Mouse (Mus musculus): ENCODE results near the gene Edaradd. TPM values are rescaled to one million over a fixed set of nuclear protein-coding genes. Genes with fewer than 3 reads are reported as not detected.

The Edaradd gene
- total RNA-seq (2015; ENCODE audit: low replicate concordance) (not detected in 2 replicates), total RNA-seq (2017; ENCODE audit: low replicate concordance) (not detected in 2 replicates)

- ATAC-seq (replicated peaks; ENCODE audit: low FRiP score, poor library complexity, severe bottlenecking) = no peak
These were observed at the start of gene Edaradd for GRCm38 (mm10) chr13:12519955-12520584. TSS of gene Edaradd (minus strand) at chr13:12520438.

DNA sequence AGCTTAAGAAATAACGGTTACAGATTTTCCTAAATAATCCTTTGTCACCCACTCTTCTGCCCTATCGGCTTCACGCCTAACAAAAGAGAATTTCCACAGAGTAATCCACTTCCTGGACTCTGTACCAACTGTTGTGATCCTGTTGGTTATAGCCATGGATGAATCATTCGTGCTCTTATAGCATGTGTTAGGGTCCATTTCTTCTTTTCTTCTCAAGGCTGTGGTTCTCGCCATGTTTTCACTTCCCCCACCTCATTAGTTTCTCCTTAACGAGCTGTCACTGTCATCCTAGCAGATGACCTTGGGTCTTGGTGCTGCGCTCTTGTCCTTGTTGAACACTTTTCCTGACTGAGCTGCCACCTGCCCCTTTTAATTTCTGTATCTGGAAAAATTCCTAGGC, 49.5 kb upstream of the Edaradd start:
- no peak for ATAC-seq (replicated peaks; ENCODE audit: low FRiP score, poor library complexity, severe bottlenecking)

- ATAC-seq (replicated peaks; ENCODE audit: low FRiP score, poor library complexity, severe bottlenecking) = no peak
These were observed 48.6 kb upstream of the Edaradd start for GRCm38 (mm10) chr13:12568597-12569469.

- no peak for ATAC-seq (replicated peaks; ENCODE audit: low FRiP score, poor library complexity, severe bottlenecking)
These were observed 47.7 kb upstream of the Edaradd start for GRCm38 (mm10) chr13:12567936-12568335.

- peak; percentile 95 for ATAC-seq (replicated peaks; ENCODE audit: low FRiP score, poor library complexity, severe bottlenecking)
These were observed 45.6 kb upstream of the Edaradd start, which contains the start of gene Ero1lb for GRCm38 (mm10) chr13:12565621-12566390. TSS of gene Ero1lb (plus strand) at chr13:12565874.

DNA sequence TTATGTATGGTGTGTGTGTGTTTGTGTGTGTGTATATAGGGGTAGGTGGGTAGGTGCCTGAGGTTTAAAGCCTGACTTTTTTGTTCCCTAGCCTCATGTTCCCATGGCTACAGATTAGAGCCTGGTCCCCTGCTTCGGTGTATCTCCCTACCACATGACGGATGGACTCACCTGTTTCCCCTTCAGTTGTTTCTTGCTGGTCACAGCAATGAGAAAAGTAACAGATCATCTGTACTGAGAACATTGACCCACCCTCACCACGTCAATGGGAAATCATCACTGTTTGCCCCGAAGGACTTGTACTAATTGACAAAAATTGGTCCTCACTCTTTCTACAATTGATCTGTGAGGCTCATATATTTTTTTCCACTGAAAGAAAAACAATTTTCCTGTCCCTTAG, 42.0 kb upstream of the Edaradd start:
- no peak for ATAC-seq (replicated peaks; ENCODE audit: low FRiP score, poor library complexity, severe bottlenecking)

- no peak for ATAC-seq (replicated peaks; ENCODE audit: low FRiP score, poor library complexity, severe bottlenecking)
These were observed 41.5 kb upstream of the Edaradd start for GRCm38 (mm10) chr13:12561729-12562128.

- no peak for ATAC-seq (replicated peaks; ENCODE audit: low FRiP score, poor library complexity, severe bottlenecking)
These were observed 39.4 kb upstream of the Edaradd start for GRCm38 (mm10) chr13:12559462-12560120.

DNA sequence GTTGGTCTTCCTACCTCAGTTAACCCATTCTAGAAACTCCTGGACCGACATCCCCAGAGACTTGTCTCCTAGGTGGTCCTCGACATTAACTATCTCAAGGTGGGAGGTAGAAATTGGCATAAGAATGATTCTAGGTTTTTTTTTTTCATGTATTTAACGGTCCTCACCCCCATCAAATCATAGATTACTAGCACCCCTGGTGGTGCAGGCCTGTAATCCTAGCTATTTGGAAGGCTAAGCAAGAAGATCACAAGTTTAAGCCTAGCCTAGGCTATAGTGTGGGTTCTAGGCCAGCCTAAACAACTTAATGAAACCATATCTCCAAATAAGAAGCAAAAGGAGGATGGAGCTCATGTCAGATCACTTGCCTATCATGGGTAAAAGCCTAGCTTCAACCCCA, 38.8 kb upstream of the Edaradd start:
- ATAC-seq (replicated peaks; ENCODE audit: low FRiP score, poor library complexity, severe bottlenecking) = no peak

DNA sequence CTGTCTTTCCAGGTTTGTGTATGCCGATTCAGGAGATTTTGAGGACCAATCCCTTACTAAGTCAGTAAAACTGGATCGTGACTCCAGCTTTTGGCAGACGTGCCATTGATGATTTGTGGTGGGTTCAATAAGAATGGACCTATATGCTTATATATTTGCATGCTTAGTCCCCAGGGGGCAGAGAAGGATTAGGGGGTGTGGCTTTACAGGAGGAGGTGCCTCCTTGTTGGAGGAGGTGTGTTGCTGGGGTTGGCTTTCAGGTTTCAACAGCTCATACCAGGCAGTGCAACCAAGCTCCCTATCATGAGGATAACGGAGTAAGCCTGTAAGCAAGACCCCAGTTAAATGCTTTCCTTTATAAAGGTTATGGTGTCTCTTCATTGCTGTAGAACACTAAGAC, 34.0 kb upstream of the Edaradd start:
- ATAC-seq (replicated peaks; ENCODE audit: low FRiP score, poor library complexity, severe bottlenecking) = no peak

GRCm38 (mm10) chr13:12543880-12544568, 23.8 kb upstream of the Edaradd start:
- ATAC-seq (replicated peaks; ENCODE audit: low FRiP score, poor library complexity, severe bottlenecking) = no peak

GRCm38 (mm10) chr13:12543246-12543645, 23.0 kb upstream of the Edaradd start:
- no peak for ATAC-seq (replicated peaks; ENCODE audit: low FRiP score, poor library complexity, severe bottlenecking)

- ATAC-seq (replicated peaks; ENCODE audit: low FRiP score, poor library complexity, severe bottlenecking) = no peak
These were observed 22.1 kb upstream of the Edaradd start for GRCm38 (mm10) chr13:12542006-12542981.

- ATAC-seq (replicated peaks; ENCODE audit: low FRiP score, poor library complexity, severe bottlenecking) = no peak
These were observed 19.9 kb upstream of the Edaradd start for GRCm38 (mm10) chr13:12540119-12540518.

DNA sequence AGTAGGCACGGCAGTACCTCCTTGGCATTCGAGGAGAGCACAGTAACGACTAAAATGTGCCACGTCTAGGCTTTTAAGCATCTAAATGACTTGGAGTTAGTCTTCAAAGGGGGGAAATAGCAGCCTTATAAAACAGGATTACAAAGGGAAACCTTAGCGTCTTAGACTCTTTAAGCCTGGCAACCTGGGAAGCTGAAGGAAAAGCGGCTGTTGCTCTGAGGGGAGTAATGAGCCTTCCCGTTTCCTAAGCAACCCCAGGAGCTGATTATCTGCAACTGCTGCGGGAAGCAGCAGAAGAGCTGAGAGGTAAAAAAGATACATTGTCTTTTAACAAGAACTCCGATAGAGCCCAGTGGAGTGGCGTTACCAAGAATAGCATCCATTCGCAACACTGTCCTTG, 19.5 kb upstream of the Edaradd start:
- ATAC-seq (replicated peaks; ENCODE audit: low FRiP score, poor library complexity, severe bottlenecking) = no peak

DNA sequence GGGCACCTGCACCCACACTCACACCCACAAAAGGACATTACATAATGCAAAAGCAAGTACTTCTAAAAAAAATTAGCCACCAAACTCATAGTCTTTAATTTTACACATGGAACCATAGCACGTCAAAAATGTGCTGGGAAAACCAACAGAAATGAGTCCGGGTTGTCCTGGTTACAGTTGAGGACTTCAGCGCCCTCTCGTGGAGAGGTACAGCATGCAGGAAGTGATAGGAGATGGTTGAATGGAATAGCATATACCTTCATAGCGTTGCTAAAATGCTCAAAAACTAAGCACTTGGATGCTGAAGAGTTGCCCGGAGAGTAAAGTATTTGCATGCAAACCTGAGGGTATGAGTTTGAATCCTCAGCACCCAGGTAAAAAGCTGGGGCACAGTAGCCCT, 17.7 kb upstream of the Edaradd start:
- no peak for ATAC-seq (replicated peaks; ENCODE audit: low FRiP score, poor library complexity, severe bottlenecking)

DNA sequence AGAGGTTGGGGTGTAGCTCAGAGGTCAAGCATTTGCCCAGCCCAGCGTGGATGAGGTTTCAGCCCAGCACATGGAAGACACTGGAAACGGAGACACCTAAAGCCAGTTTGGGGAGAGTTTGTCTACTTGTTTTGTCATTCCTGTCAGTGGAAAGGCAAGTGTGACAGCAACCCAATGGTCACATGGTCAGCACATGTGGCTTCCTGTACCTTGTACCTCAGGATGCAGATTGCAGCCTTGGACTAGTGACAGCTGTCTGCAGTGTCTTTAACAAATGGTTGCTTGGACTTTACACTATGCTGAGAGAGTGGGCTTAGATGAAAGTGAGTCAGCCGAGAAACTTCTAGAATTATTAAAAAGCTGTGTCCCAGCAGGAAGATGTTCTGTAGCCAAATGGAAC, 14.4 kb upstream of the Edaradd start:
- no peak for ATAC-seq (replicated peaks; ENCODE audit: low FRiP score, poor library complexity, severe bottlenecking)

GRCm38 (mm10) chr13:12525678-12526077, 5.4 kb upstream of the Edaradd start:
- no peak for ATAC-seq (replicated peaks; ENCODE audit: low FRiP score, poor library complexity, severe bottlenecking)
